Mouse (Mus musculus): ENCODE results near the gene 1700102P08Rik.

Gene 1700102P08Rik

DNA sequence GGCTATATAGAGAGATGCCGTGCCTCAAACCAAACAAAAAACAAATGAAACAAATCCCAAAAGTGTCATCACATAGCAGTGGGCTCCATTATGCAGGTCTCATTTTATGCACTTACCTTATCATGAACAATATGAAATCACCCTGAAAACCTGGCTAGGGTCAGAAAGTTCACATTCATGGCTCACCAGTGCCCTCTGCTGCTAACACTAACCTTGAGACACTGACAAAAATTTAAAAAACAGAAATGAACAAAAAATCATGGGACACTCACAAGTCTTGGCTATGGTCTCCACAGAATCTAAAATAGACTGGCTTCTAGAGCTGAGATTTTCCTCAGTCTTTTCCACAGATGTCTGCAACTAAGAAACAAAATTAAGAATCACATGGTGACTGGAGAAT lies 19.6 kb downstream of the 1700102P08Rik start:
- DNase-seq: no peak

- DNase-seq: no peak
Observed at GRCm38 (mm10) chr9:108428384-108428783, 35.8 kb downstream of the 1700102P08Rik start, which contains the start of gene Ccdc36. Gene Ccdc36, minus strand, starts transcription at chr9:108428484.

GRCm38 (mm10) chr9:108431431-108432067 lies 38.9 kb downstream of the 1700102P08Rik start:
- DNase-seq: no peak

GRCm38 (mm10) chr9:108436182-108436581 lies 43.6 kb downstream of the 1700102P08Rik start, which contains the start of gene BC048562:
Gene BC048562, plus strand, starts transcription at chr9:108436482.
- DNase-seq: no peak

GRCm38 (mm10) chr9:108439176-108439575 lies 46.6 kb downstream of the 1700102P08Rik start:
- DNase-seq: no peak

- DNase-seq: no peak
Observed at GRCm38 (mm10) chr9:108440485-108440884, 47.9 kb downstream of the 1700102P08Rik start.

GRCm38 (mm10) chr9:108441236-108441919 lies 48.8 kb downstream of the 1700102P08Rik start:
- DNase-seq: no peak

DNA sequence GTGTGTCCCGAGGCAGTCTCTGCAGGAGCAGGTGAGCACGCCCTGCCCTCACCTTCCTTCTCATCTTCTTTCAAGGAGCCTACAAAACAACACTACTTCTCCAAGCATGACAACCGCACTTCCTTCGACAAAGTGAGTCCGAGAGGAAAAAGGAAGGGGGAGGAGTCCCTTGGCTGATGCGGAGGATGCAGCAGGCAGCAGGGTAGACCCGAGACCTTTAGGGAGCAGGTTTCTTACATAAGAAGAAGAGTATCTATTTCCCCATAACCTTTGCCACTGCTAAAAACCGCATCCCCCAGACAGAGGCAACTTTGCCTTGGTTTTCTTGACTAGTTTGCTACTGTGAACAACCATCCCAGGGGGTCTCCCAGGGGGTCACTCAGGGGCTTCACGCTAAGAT lies 52.5 kb downstream of the 1700102P08Rik start:
- DNase-seq: no peak

GRCm38 (mm10) chr9:108449860-108450259 lies 57.3 kb downstream of the 1700102P08Rik start:
- DNase-seq: peak; percentile 68

- peak; percentile 35 for DNase-seq
Observed at GRCm38 (mm10) chr9:108450292-108451169, 57.9 kb downstream of the 1700102P08Rik start.

- no peak for DNase-seq
Observed at GRCm38 (mm10) chr9:108451170-108451493, 58.5 kb downstream of the 1700102P08Rik start.

- DNase-seq: no peak
Observed at GRCm38 (mm10) chr9:108451519-108452160, 59.0 kb downstream of the 1700102P08Rik start.

DNA sequence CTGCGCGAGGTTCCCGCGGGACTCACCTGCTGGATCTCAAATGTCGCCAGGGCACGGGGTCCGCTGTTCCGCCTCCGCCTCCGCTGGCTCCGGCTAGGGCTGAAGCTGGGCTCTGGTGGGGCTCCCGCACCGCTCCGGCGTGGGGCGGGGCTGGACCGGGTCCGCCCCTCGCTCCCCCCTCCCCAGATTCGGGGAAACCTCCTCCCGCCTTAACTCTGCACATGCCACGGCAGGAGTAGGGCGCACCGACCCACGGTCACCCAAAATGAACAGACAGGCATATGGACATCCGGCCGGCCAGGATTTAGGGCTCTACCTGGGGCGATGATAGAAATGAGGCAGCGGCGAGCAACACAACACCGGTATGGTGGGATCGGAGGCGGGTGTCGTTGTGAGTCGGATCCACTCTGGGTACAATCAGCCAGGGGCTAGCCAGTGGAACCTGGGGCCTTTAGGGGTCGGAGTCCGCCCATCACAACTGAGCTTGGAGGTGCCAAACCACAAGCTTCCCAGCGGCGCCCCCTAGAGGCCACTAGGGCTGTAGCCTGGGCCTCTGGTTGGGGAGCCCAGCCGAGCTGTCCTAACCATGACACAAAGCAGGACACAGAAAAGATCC lies 59.8 kb downstream of the 1700102P08Rik start:
- DNase-seq: peak; percentile 93

GRCm38 (mm10) chr9:108452911-108453310 lies 60.3 kb downstream of the 1700102P08Rik start:
- no peak for DNase-seq

GRCm38 (mm10) chr9:108453458-108453857 lies 60.9 kb downstream of the 1700102P08Rik start:
- DNase-seq: no peak

- no peak for DNase-seq
Observed at GRCm38 (mm10) chr9:108454429-108454828, 61.8 kb downstream of the 1700102P08Rik start.

DNA sequence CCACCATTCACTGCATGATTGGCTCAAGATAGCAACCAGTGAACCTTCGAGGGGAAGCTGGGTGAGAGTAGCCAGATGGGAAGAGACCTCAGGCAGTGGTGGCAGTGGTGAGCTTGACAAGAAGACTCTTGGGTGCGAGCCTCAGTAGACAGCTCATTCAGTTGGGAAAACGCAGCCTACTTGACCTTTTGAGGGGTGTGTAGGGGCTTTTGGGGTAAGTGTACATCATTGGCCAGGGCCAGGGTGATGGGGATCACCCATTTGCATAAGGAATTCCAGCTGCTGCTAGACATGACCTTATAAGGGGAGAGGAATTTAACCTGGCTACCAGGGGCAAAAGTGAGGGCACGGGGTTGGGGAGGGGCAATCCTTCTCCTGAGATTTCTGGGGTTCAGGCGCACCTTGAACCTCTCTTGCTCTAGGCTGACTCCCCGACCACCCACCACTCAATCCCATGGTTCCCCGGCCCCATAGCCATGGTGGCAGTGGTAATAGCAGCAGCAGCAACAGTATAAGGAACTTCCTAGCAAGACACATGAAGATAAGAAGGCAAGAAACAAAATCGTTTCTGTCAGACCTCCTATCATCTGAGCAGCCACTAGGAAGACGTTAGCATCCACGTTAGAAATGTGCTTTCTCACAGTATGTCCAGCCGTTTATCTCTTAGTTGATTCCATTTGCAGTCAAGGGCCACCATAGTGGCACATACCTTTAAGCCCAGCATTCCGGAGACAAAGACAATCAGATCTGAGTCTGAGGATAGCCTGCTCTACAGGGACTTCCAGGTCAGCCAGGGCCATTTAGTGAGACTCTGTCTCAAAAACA lies 63.4 kb downstream of the 1700102P08Rik start:
- no peak for DNase-seq

DNA sequence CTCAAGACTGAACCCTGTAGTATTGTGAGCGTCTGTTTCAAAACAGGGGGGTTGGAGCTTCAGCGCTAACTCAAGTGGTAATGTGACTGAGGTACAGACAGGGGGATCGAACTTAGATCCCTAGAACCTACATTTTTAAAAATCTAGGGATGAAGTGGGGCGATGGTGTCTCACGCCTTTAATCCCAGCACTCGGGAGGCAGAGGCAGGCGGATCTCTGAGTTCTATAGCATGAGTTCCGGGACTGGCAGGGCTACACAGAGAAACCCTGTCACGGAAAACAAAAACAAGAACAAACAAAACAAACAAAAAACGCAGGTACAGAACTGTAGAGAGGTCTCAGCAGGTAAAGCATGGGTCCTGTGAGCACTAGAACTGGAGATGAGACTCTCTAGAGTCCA lies 64.3 kb downstream of the 1700102P08Rik start:
- DNase-seq: no peak

- DNase-seq: no peak
Observed at GRCm38 (mm10) chr9:108459939-108460318, 67.3 kb downstream of the 1700102P08Rik start.
